Mouse (Mus musculus) yolk sac, embryonic 10.5 days (tissue): ENCODE data around the gene Sdk1.
"Not testable (repeated sequence)": the region's sequence is repeated elsewhere in the genome, so short reads cannot be mapped to it uniquely, and the experiment has no call there.

Experiments used
- DNase-seq: peaks from one replicate; pipeline ENCODE4 v3.0.0-alpha.2; 2017; ENCODE audit warnings: low spot score

The Sdk1 gene

DNA sequence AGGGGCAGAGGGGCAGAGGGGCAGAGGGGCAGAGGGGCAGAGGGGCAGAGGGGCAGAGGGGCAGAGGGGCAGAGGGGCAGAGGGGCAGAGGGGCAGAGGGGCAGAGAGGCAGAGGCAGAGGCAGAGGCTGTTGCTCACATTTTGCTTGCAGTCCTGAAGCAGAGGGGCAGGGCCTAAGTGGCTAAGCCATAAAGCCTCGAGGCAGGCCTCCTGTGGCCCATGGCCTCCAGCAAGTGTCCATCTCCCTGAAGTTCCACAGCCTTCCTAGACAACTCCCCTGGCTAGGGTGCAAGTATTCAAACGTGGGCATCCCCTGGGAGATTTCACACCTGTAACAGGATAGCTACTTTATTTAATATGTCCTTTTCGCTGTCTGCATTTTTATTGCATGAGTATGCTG lies 395.8 kb downstream of the Sdk1 start:
- not testable (repeated sequence) for DNase-seq

DNA sequence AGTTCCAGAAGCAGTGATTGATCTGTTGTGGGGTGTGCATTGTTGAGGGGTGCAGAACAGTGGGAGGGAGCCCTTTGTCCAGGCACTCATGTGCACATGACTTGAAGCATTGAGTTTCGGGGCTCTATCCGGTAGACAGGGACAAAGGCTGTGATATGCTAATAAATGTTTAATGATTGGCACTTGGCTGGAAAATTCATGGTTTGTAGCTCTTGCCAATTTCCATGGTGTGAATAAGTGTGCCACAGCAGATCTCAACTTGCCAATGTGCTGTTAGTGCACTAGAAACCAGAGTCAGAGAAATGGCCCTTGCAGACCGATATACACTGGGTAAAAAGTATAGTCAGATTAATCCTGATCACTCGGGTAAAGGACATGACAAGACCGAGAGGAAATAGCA lies 404.4 kb downstream of the Sdk1 start:
- DNase-seq: no peak

DNA sequence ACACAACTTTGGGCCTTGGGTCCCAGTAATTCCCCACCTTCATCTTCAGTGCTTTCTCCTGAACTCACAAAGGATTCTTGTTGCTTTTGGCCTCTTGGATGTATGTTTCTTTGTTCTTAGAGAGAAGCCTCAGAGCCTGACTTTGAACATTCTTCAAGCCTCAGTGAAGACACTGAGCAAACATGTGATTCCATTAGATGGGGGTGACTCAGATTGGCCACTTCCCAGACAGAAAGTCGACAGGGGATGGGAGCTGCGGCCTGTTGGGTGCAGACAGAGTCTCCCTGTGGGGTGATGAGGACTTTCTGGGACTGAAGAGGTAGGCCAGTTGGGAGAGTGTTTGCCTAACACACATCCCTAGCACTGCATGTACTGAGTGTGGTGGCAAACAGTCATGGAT lies 405.3 kb downstream of the Sdk1 start:
- no peak for DNase-seq

- no peak for DNase-seq
Observed at GRCm38 (mm10) chr5:141649831-141650375, 408.6 kb downstream of the Sdk1 start.

- peak; percentile 2 for DNase-seq
Observed at GRCm38 (mm10) chr5:141651690-141652377, 410.5 kb downstream of the Sdk1 start.

DNA sequence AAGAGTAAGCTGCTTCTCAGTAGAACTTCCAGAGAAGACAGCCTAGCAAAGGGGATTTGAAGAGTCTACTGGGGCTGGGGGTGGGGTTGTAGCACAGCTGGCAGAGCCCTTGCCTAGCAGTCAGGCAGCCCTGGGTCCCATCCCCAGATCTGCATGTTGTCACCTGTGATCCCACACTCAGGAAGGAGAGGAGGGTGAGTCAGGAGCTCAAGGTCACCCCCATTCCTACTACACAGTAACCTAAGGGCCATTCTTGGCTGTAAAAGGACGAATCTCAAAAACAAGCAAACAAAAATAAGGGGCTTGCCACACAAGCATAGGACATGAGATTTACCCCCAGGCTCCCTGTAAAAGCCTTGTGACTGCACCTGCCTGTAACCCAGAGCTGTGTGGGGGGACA lies 435.1 kb downstream of the Sdk1 start:
- DNase-seq: no peak

DNA sequence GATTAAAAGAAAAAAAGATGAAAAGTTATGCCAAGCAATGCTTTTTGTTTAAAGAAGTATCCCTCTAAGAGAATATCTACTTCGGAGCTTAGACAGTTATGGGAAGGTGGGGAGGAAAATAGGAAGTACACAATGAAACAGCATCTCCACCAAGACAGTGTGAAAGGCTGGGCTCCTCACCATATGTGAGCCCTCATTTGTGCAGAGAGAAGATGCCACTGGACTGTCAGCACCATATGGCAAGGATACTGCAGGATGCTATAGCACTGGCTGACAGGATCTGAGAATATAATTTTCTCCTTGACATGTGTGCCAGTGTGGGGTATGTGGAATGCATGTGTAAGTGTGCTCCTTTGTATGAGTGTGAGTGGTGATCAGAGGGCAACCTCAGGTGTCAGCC lies 435.7 kb downstream of the Sdk1 start:
- DNase-seq: no peak

DNA sequence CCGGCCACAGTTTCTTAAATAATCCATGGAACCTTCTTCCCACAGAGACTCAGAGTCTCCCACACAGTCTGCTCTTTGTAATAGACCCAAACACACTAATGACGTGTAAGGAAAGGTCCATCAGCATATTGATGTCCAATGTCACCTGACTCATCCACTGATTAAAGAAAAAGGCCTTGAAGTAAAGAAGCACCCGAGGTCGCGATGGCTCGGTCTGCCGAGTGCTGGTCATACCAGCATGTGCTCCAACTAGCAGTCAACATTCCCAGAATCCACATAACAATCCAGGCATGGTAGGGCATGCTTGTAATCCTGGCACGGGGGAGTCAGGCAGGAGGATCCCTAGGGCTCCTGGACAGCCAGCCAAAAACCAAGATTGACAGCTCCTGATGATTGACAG lies 436.6 kb downstream of the Sdk1 start:
- no peak for DNase-seq

- DNase-seq: no peak
Observed at GRCm38 (mm10) chr5:141686876-141687420, 445.7 kb downstream of the Sdk1 start.

DNA sequence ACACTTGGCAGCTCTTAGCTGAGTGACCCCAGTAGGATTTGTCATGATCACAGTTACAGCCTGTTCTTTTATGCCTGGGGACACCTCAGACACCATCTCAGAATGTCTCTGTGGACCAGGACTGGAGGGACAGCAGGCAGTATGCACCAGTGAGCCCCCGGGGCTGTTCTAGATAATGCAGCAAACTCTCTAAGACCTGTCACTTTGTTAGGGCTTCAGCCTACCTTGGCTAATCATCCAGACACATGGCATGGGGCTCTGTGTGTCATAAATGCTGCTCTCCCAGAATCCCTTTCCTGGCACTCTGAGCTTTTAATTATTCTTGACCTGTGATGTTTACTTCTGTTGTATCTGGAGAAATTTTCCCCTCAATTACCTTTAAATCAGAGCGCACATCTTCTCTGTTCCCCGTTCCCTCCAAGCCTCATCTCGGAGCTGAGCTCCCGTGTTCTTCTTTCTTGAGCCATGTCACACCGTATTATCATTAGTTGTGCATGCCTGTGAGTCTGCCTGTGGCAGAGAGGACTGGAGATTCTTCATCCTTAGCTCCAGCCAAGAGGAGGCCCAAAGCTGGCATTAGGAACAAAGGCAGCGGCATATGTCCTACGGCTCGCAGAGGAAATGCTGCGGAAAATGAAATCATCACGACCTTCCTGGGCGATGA lies 448.3 kb downstream of the Sdk1 start:
- no peak for DNase-seq

DNA sequence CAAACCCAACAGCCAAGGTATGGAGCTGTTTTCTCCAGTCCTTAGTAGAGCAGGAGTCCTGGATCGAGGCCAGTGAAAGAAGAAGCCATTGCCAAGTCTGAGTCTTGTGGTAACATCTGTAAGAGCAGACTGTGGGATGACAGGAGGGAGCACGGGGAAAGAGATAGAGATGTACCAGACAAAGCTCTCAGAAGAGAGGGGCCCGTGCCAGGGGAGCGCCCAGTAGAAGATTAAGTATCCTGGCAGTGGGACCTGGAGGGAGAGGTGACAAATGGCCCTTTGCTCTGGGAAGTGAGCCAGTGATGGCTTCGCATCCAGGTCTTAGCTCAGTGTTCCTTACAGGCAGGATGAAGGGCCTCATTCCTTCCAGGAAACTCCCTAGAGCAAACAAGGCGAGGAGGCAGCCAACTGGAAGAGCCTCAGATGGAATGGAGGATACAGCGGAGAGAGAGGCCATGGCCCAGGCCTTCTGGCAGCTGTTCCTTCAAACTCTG lies 450.2 kb downstream of the Sdk1 start:
- DNase-seq: no peak

DNA sequence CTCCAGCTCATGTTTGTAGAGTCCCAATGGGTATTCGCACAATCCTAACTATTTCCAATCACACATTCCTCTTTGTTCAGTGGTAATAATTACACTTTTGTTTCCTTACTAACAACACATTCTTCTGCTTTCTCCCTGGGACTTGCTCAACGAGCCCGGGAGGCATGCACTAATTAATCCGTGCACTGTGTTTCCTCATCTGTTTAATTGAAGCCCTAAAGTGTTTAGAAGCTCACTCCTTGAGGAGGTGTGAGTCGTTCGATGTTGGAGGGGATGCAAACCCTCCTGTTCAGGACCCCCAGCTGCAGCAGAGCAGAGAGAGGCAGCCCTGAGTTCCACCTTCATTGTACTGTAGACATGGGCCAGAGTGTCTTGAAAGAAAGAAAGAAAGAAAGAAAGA lies 452.4 kb downstream of the Sdk1 start:
- no peak for DNase-seq

DNA sequence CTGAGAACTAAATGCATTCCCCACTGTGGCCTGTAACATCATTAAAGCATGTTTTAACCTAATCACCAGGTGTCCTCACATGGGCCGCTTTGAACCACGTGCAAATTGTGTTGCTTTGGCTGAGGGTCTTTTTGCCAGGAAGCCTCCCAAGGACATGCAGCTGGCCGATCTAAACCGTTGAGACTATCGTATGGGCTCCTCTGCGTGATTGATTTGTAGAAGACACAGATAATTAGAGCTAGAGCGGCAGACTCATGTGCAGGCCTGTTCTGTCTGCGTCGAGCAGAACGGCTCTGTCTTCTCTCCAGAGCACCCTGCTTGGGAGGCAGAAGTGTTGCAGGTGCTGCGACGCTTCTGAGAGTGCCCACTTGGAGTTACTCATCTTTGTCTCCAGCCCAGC lies 453.6 kb downstream of the Sdk1 start:
- DNase-seq: no peak

DNA sequence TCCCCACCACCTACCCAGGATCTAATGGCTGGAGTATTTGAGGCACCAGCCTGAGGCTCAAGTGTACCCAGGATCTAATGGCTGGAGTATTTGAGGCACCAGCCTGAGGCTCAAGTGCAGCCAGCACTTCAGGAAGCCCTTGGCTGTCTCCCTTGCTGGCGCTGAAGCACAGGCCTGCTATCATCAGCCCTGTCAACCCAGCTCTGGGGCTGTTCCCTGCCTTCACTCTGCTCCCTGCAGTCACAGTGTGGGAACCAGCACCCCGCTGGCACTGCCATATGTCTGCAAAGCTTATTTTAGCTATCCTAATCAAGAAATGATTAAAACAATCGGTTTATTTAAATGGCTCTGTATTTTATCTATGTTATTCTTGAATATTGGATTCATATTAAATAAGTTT lies 457.1 kb downstream of the Sdk1 start:
- no peak for DNase-seq

DNA sequence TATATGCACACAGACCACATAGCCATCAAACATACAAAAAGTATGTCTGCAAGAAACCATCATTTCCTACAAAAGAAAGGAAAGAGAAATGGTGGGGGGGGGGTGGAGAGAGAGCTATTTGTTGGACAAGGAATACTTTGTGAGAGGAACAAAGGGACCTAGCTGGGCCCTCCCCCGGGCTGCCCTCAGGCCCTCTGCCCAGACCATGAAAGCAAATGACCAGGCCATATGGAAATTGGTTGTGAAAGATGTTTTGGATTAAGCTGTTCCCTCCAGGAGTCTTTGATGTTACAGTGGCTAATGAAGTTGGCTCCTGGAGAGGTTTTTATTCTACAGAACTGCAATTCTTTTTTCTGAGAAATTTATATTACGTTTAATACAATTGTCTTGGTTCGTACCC lies 479.5 kb downstream of the Sdk1 start:
- DNase-seq: no peak

DNA sequence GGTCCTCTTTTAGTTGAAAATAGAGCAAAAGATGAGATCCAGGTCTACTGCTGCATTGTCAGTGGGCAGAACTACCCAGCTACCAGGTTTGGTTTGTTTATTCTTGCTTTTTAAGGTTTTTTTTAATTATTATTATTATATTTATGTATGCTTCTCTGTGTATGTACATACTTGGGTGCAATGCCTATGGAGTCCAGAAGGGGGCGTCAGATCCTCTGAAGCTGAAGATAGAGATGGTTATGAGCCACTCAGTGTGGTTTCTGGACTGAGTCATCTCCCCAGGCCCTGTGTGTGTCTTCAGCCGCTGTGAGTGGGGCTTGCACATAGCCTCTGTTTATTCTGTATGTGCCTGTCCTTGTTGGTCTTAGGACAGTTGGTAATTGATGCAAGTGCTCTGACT lies 486.7 kb downstream of the Sdk1 start:
- DNase-seq: no peak

GRCm38 (mm10) chr5:141730006-141730405 lies 488.7 kb downstream of the Sdk1 start:
- no peak for DNase-seq

GRCm38 (mm10) chr5:141738725-141739124 lies 497.4 kb downstream of the Sdk1 start:
- DNase-seq: no peak

DNA sequence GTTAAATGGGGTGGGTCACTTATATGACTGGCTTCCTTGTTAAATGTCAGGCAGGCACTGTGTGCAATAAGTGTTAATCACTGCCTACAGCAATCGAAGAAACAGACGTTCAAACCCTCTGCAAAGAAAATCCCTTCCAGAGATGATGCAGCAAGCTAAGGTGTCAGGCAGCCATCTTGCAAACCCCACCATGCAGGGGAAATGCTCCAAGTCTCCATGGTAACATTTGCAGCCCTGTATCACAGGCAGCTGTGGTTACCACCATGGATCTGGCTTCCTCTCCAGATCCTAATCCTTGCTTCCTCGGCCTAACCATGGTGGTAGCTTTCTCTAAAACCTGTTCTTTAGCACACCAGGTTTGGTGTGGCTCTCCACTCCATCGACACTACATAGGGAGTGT lies 507.5 kb downstream of the Sdk1 start:
- DNase-seq: no peak

DNA sequence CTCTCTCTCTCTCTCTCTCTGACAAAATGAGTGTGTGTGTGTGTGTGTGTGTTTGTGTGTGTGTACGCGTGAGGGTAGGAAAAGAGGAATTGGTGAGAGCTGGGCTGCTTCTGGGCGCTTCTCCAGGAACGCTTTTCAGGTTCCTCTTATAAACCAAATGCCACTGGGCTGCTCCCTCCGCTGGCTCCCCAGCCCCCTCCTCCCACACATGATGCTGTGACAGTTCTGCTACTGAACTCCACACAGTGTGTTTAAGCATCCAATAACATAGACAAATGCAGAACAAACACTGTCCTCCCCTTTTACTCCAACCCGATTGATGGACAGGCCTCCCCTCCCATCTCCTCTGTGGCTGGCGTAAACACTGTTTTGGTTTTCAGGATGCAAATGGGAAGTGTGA lies 513.0 kb downstream of the Sdk1 start:
- no peak for DNase-seq

- DNase-seq: no peak
Observed at GRCm38 (mm10) chr5:141758885-141759284, 517.6 kb downstream of the Sdk1 start.

DNA sequence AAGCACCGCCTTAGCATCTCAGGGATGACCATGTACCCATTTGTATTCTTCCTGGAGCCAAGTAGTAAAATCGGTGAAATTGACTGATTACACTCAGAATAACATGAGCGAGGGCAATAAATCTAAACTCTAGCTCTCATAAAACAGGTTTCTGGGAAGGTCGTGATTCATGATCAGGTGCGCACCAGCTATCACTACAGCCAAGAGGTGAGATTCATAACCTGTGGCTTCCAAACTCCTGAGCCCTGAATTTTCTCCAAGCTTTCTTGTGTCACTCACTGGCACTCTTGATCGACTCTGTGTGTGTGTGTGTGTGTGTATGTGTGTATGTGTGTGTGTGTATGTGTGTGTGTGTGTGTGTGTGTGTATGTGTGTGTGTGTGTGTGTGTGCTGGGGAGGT lies 522.8 kb downstream of the Sdk1 start:
- no peak for DNase-seq

DNA sequence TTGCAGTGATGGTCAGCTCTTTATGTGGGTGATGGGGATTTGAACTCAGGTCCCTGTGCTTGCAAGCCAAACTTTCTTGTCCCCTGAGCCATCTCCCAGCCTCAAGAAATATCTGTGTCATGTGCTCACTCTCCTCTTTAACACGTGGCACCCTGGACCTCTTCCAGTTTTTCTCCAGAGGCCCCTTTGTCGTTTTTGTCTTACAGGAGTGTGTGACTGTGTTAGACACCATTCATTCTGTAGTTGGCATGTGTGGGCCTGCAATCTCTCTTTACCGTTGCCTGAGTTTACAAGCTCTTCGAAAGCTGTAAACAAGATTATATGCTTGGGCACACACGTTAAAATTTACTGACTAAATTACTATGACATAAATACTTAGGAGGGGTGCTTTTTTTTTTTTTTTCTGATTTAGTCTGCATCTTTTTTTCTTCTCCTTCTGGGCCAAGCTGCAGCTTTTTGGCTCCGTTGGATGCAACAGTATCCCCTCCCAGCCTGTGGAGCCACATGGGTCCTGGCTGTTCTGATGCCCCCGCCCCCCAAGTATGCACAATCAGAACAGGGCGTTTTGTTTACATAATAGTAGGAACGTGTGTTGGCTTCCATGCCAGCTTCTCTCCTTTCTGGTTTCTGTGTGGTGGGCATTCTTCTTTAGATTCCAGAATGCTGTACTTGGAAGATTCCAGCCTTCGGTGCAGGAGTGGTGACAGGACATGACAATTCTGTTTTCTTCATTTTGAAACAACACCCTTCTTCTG lies 527.6 kb downstream of the Sdk1 start:
- no peak for DNase-seq
